Mouse (Mus musculus): ENCODE measurements at regions not wholly inside any gene's neighbourhood (a gene's known extent, or its start where the extent isn't known, plus 50 kb on each side); places are given as distances from the start of the nearest gene placed in this dataset.

- no peak for TF ChIP-seq CHD2 (IDR thresholded peaks at IDR 0.05; ENCODE audit: low read depth, low read length)
- no peak for TF ChIP-seq MAFK (IDR thresholded peaks at IDR 0.05; ENCODE audit: insufficient read depth, low read depth, low read length)
- no peak for TF ChIP-seq ZC3H11A (IDR thresholded peaks at IDR 0.05; ENCODE audit: borderline replicate concordance, low read depth, low read length)
- no peak for TF ChIP-seq ZNF384 (IDR thresholded peaks at IDR 0.05; ENCODE audit: low read depth, low read length)
These were observed 335.2 kb downstream of the Gm10283 start for GRCm38 (mm10) chr8:60167716-60168272.

Data from ES-E14 (cell line).